ENCODE assay signal across 9 mouse cellular contexts in the genomic region with DNA sequence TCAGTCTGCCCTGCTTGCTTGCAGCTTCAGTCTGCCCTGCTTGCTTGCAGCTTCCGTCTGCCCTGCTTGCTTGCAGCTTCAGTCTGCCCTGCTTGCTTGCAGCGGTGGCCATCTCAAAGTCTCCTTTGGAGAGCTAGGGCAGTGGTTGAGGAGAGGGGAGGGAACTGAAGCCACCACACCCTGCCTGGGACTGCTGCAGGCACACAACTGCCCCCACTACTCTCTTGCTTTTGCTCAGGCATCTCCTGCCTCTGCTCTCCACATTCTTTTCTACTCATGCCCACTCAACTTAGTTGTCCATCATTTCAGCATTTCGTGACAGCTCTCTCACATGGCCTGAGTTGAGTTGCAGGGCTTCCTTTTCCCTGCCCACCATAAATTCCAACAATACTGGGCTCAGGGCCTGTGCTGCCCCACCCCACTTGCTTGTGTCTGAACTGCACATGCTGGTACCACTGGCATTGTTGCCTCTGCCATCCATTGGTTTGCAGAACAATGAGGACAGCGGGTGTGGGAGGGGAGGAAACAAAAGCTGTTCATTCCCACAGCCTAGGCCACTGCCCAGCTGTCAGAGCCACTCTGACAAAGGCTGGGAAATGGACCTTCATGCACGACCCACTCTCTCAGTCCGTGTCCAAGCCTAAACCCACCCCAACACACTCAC. TPM values are rescaled to one million over a fixed set of nuclear protein-coding genes. Genes with fewer than 3 reads are reported as not detected.
A peak's percentile ranks its signal among the peaks of the same experiment; 100 is the strongest.
DNase-seq lines count a peak whose midpoint lies in the region; ATAC-seq and TF ChIP-seq lines count a peak whose summit lies in the region.
"Had no signal": no experiment of that assay in that cellular context is flagged by ENCODE, and none has a peak within 500 bp of the region (broad histone marks: within the 10 kb centered on the region; RNA-seq: fewer than 3 reads in every experiment).

No protein-coding gene starts in this region.

- TF ChIP-seq CTCF in midbrain, postnatal 0 days (IDR thresholded peaks at IDR 0.05): no peak

- intact Hi-C loops in heart, postnatal 25 days (cut with DNase I): no loop called here
- intact Hi-C loops in heart, postnatal 36 days (cut with DNase I): loop anchor here (2.0 kb wide), 1 partner anchor 20 kb away; no protein-coding TSS in a partner anchor

- H3K27ac ChIP-seq in embryonic facial prominence, embryonic 10.5 days (replicated peaks): peak overlapping the region; percentile 54
- H3K27ac ChIP-seq in midbrain, postnatal 0 days (ENCODE audit: low read depth, low read length): no peak overlapping the region

- no peaks in the 10 kb centered on the region for H3K9me3 ChIP-seq in embryonic facial prominence, embryonic 10.5 days
- H3K9me3 ChIP-seq in midbrain, postnatal 0 days (ENCODE audit: low read length): no peaks in the 10 kb centered on the region

- H3K36me3 ChIP-seq in embryonic facial prominence, embryonic 10.5 days (replicated peaks): no peaks in the 10 kb centered on the region
- H3K36me3 ChIP-seq in midbrain, postnatal 0 days (ENCODE audit: insufficient read depth, low read length): no peaks in the 10 kb centered on the region

- no peak overlapping the region for H3K4me3 ChIP-seq in embryonic facial prominence, embryonic 10.5 days
- H3K4me3 ChIP-seq in midbrain, postnatal 0 days (ENCODE audit: low read depth, low read length): no peak overlapping the region
- H3K4me3 ChIP-seq: erythroblast, embryonic 14.5 days had no signal

- no peak overlapping the region for H3K4me2 ChIP-seq in midbrain, postnatal 0 days (ENCODE audit: low read depth, low read length, poor library complexity, severe bottlenecking)

- no peaks in the 10 kb centered on the region for H3K27me3 ChIP-seq in embryonic facial prominence, embryonic 10.5 days (replicated peaks; ENCODE audit: low read depth, poor library complexity, severe bottlenecking)
- H3K27me3 ChIP-seq in midbrain, postnatal 0 days (ENCODE audit: insufficient read depth, low read length): no peaks in the 10 kb centered on the region

- H3K9ac ChIP-seq in midbrain, postnatal 0 days (replicated peaks; ENCODE audit: low read length, poor library complexity, severe bottlenecking): no peak overlapping the region

- no peak for DNase-seq in frontal cortex, postnatal 14 days (ENCODE audit: low spot score in 2 of 2)
- DNase-seq in embryonic facial prominence, embryonic 10.5 days (ENCODE audit: low spot score): peak; percentile 7
- peak; percentile 64 for DNase-seq in layer of hippocampus, adult 9-11 months
- DNase-seq in midbrain, postnatal 0 days (ENCODE audit: low spot score): no peak
- DNase-seq in thymus, postnatal 0 days (ENCODE audit: low spot score): no peak
- DNase-seq in heart, postnatal 25 days (ENCODE audit: low spot score): no peak
- DNase-seq in heart, postnatal 36 days: no peak

- H3K4me1 ChIP-seq in embryonic facial prominence, embryonic 10.5 days: 0 out of 2 replicates have a peak, but pooled peaks cover 6% of the 10 kb centered on the region
- H3K4me1 ChIP-seq in midbrain, postnatal 0 days (ENCODE audit: insufficient read depth, low read length): no peaks in the 10 kb centered on the region

- 27% methylated on average over 6 of the region's 6 CpGs for WGBS in embryonic facial prominence, embryonic 10.5 days
- WGBS in midbrain, postnatal 0 days: 21% methylated on average over 6 of the region's 6 CpGs

- ATAC-seq in frontal cortex, adult (ENCODE audit: low TSS enrichment): peak; percentile 92
- ATAC-seq in midbrain, postnatal 0 days (ENCODE audit: low FRiP score): peak; percentile 38; the same call in 1 of the 2 replicates

RNA-seq across cellular contexts. Expression of a gene that starts 24.9 kb away (rescaled TPM):
- 46.5 and 47.8 TPM in 2 replicates for polyA plus RNA-seq in embryonic facial prominence, embryonic 10.5 days (2016; fragmentation: Nextera tagmentation; extraction: Ambion mirVana)
- total RNA-seq in midbrain, postnatal 0 days (2014; rRNA removed): 37.5 and 43.2 TPM in 2 replicates
- polyA plus RNA-seq in midbrain, postnatal 0 days (2015; fragmentation: Nextera tagmentation; extraction: Ambion mirVana): 50.9 and 52.5 TPM in 2 replicates
- polyA plus RNA-seq in thymus, postnatal 0 days (2015; fragmentation: Nextera tagmentation; extraction: Ambion mirVana): 70.9 and 72.2 TPM in 2 replicates
- total RNA-seq in heart, postnatal 25 days (2021): 10 to 100 TPM; 27.0 to 27.3 TPM
- total RNA-seq in heart, postnatal 36 days (2021): 10 to 100 TPM; 28.8 to 31.8 TPM

Comparison
In these comparisons a context has a peak if more than half of its experiments do, and no peak if none do; other contexts are left out.
1. DNase-seq: peak in embryonic facial prominence, embryonic 10.5 days (single experiment) and layer of hippocampus, adult 9-11 months (single experiment); none in frontal cortex, postnatal 14 days (0 of 2), midbrain, postnatal 0 days (single experiment), thymus, postnatal 0 days (single experiment), heart, postnatal 25 days (single experiment) and heart, postnatal 36 days (0 of 2).